ENCODE assay signal across 8 mouse cellular contexts in genomic region chr7:109493319-109494316, GRCm38 (mm10). TPM values are rescaled to one million over a fixed set of nuclear protein-coding genes. Genes with fewer than 3 reads are reported as not detected.
DNase-seq lines count a peak whose midpoint lies in the region; ATAC-seq and TF ChIP-seq lines count a peak whose summit lies in the region.

No protein-coding gene starts in this region.

- H3K4me2 ChIP-seq in heart, embryonic 13.5 days, result peak overlapping the region; percentile 62

- peak overlapping the region; percentile 31 for H3K4me3 ChIP-seq in heart, embryonic 13.5 days
- H3K4me3 ChIP-seq in kidney, adult 2 months (ENCODE audit: insufficient read depth, low read depth, low read length), result no peak overlapping the region

- intact Hi-C loops in left cerebral cortex, postnatal 25 days (cut with DNase I), result no loop called here

- peak overlapping the region; percentile 20; the same call in 1 of the 2 replicates for H3K9ac ChIP-seq in heart, embryonic 13.5 days

- peak; percentile 45 for DNase-seq in layer of hippocampus, adult 11-12 months (ENCODE audit: low spot score)
- DNase-seq in layer of hippocampus, adult 9-10 months (ENCODE audit: low spot score), result no peak
- peak; percentile 36 to 67 for DNase-seq in cerebellum, postnatal 36 days
- DNase-seq in left cerebral cortex, postnatal 25 days (ENCODE audit: low spot score in 2 of 2), result peak; percentile 68 to 77
- peak; percentile 44 for DNase-seq in retina, embryonic 14.5 days (ENCODE audit: low spot score)
- no peak for DNase-seq in kidney, adult 2 months

- no peak overlapping the region for H3K27ac ChIP-seq in heart, embryonic 13.5 days (replicated peaks)
- H3K27ac ChIP-seq in kidney, adult 2 months (ENCODE audit: insufficient read depth, low read depth, low read length), result no peak overlapping the region

- TF ChIP-seq CTCF in kidney, adult 2 months (conservative IDR thresholded peaks at IDR 0.05; ENCODE audit: insufficient read depth, insufficient read length, low read depth, low read length), result no peak

- H3K4me1 ChIP-seq in heart, embryonic 13.5 days, result peaks cover 9% of the 10 kb centered on the region
- no peaks in the 10 kb centered on the region for H3K4me1 ChIP-seq in kidney, adult 2 months (ENCODE audit: control insufficient read depth, insufficient read depth, low read length)

- H3K9me3 ChIP-seq in heart, embryonic 13.5 days, result no peaks in the 10 kb centered on the region

- peaks cover 35% of the 10 kb centered on the region for H3K27me3 ChIP-seq in heart, embryonic 13.5 days (replicated peaks)
- no peaks in the 10 kb centered on the region for H3K27me3 ChIP-seq in kidney, adult 2 months (replicated peaks; ENCODE audit: control insufficient read depth, insufficient read depth, low read length)

- 15% methylated on average over 21 of the region's 21 CpGs for WGBS in heart, embryonic 13.5 days
- 22% methylated on average over 21 of the region's 21 CpGs for WGBS in kidney, adult 2 months

- H3K36me3 ChIP-seq in heart, embryonic 13.5 days, result no peaks in the 10 kb centered on the region
- no peaks in the 10 kb centered on the region for H3K36me3 ChIP-seq in kidney, adult 2 months (ENCODE audit: control insufficient read depth, insufficient read depth, low read length)

- TF ChIP-seq POLR2A in kidney, adult 2 months (IDR thresholded peaks at IDR 0.05; ENCODE audit: low read depth, low read length), result no peak

- no peak for ATAC-seq in heart, embryonic 13.5 days (ENCODE audit: extremely low read depth, insufficient number of reproducible peaks, low FRiP score, low TSS enrichment)
- no peak for ATAC-seq in monocyte, adult 5-6 weeks (replicated peaks; ENCODE audit: insufficient number of reproducible peaks, low FRiP score, low TSS enrichment, poor library complexity, severe bottlenecking)

RNA-seq across cellular contexts. Expression of gene Trim66, which starts 14.3 kb away (rescaled TPM):
- not detected in 2 replicates for polyA plus RNA-seq in heart, embryonic 13.5 days (2015; fragmentation: Nextera tagmentation; extraction: Ambion mirVana)
- 10 to 100 TPM; 13.9 to 16.4 TPM for total RNA-seq in left cerebral cortex, postnatal 25 days (2021)
- total RNA-seq in monocyte, adult 5-6 weeks (2017), result under 0.01 to 0.19 TPM in 2 of 3 replicates, not detected in the other
- polyA plus RNA-seq in kidney, adult 2 months (2012; rRNA removed), result 0.03 and 0.04 TPM in 2 replicates

RNA-seq across cellular contexts. Expression of gene Rpl27a, which starts 25.3 kb away (rescaled TPM):
- 82.1 and 89.2 TPM in 2 replicates for polyA plus RNA-seq in heart, embryonic 13.5 days (2015; fragmentation: Nextera tagmentation; extraction: Ambion mirVana)
- 100 to 1,000 TPM; 122 to 132 TPM for total RNA-seq in left cerebral cortex, postnatal 25 days (2021)
- 372 to 417 TPM (median 387 TPM) in 3 replicates for total RNA-seq in monocyte, adult 5-6 weeks (2017)
- 278 and 374 TPM in 2 replicates for polyA plus RNA-seq in kidney, adult 2 months (2012; rRNA removed)

RNA-seq across cellular contexts. Expression of gene Stk33, which starts 54.7 kb away (rescaled TPM):
- 0.11 TPM in 1 of 2 replicates, not detected in the other for polyA plus RNA-seq in heart, embryonic 13.5 days (2015; fragmentation: Nextera tagmentation; extraction: Ambion mirVana)
- total RNA-seq in left cerebral cortex, postnatal 25 days (2021), result 1 to 10 TPM in 1 of 2 experiments, under 1 TPM in 1; 0.64 to 1.2 TPM
- not detected in 3 replicates for total RNA-seq in monocyte, adult 5-6 weeks (2017)
- 0.08 and 0.10 TPM in 2 replicates for polyA plus RNA-seq in kidney, adult 2 months (2012; rRNA removed)

Comparison
In these comparisons a context has a peak if more than half of its experiments do, and no peak if none do; other contexts are left out.
1. DNase-seq: peak in layer of hippocampus, adult 11-12 months (single experiment), cerebellum, postnatal 36 days (2 of 2), left cerebral cortex, postnatal 25 days (2 of 2) and retina, embryonic 14.5 days (single experiment); none in layer of hippocampus, adult 9-10 months (single experiment) and kidney, adult 2 months (single experiment).
2. RNA of gene Trim66, which starts 14.3 kb away (total RNA-seq): 13.9 to 16.4 TPM in left cerebral cortex, postnatal 25 days; under 0.01 to 0.19 TPM in monocyte, adult 5-6 weeks; every median in the first group is over 10 times any median in the second.